Mouse (Mus musculus): ENCODE data around the gene Rfx8.

GRCm38 (mm10) chr1:39730868-39731267 lies 10.1 kb upstream of the Rfx8 start:
- no peak for TF ChIP-seq POLR2A (IDR thresholded peaks at IDR 0.05; ENCODE audit: low read depth, low read length)
- TF ChIP-seq CTCF (conservative IDR thresholded peaks at IDR 0.05; ENCODE audit: insufficient read depth, insufficient read length, low read depth, low read length), result no peak
